In genomic region chr15:13130246-13130645, GRCm38 (mm10) we compare ENCODE assay signal across 25 mouse cellular contexts. TPM values are rescaled to one million over a fixed set of nuclear protein-coding genes. Genes with fewer than 3 reads are reported as not detected.
DNase-seq lines count a peak whose midpoint lies in the region; ATAC-seq and TF ChIP-seq lines count a peak whose summit lies in the region.
"Had no signal": no experiment of that assay in that cellular context is flagged by ENCODE, and none has a peak within 500 bp of the region (broad histone marks: within the 10 kb centered on the region; RNA-seq: fewer than 3 reads in every experiment).

No protein-coding gene starts in this region.

- H3K4me3 ChIP-seq in forebrain, embryonic 11.5 days (ENCODE audit: low read depth, low read length) = no peak overlapping the region
- H3K4me3 ChIP-seq in forebrain, postnatal 0 days (ENCODE audit: low read depth, low read length) = no peak overlapping the region
- H3K4me3 ChIP-seq in limb, embryonic 11.5 days (ENCODE audit: low read depth, low read length) = no peak overlapping the region
- H3K4me3 ChIP-seq in limb, embryonic 10.5 days = no peak overlapping the region
- no peak overlapping the region for H3K4me3 ChIP-seq in forebrain, embryonic 13.5 days
- H3K4me3 ChIP-seq in forebrain, embryonic 16.5 days (replicated peaks; ENCODE audit: low read length) = no peak overlapping the region
- H3K4me3 ChIP-seq: embryonic facial prominence, embryonic 10.5 days; embryonic facial prominence, embryonic 13.5 days; erythroblast, embryonic 14.5 days; gastrocnemius, adult 2 months; hindbrain, embryonic 12.5 days; hindbrain, embryonic 15.5 days; intestine, embryonic 15.5 days had no signal

- no peak overlapping the region for H3K4me2 ChIP-seq in forebrain, embryonic 11.5 days (ENCODE audit: low read depth, low read length, severe bottlenecking)
- H3K4me2 ChIP-seq in forebrain, postnatal 0 days (ENCODE audit: low read depth) = no peak overlapping the region
- no peak overlapping the region for H3K4me2 ChIP-seq in limb, embryonic 11.5 days (ENCODE audit: low read depth, severe bottlenecking)
- no peak overlapping the region for H3K4me2 ChIP-seq in forebrain, embryonic 13.5 days
- H3K4me2 ChIP-seq in forebrain, embryonic 16.5 days (ENCODE audit: low read length) = no peak overlapping the region
- H3K4me2 ChIP-seq: embryonic facial prominence, embryonic 13.5 days; heart, embryonic 11.5 days; hindbrain, embryonic 12.5 days; hindbrain, embryonic 15.5 days; intestine, embryonic 15.5 days had no signal

- H3K36me3 ChIP-seq in forebrain, embryonic 11.5 days (ENCODE audit: control insufficient read depth, insufficient read depth, low read length) = no peaks in the 10 kb centered on the region
- H3K36me3 ChIP-seq in forebrain, postnatal 0 days (ENCODE audit: insufficient read depth) = no peaks in the 10 kb centered on the region
- no peaks in the 10 kb centered on the region for H3K36me3 ChIP-seq in limb, embryonic 11.5 days (ENCODE audit: control insufficient read depth, insufficient read depth, low read length)
- H3K36me3 ChIP-seq in limb, embryonic 10.5 days = no peaks in the 10 kb centered on the region
- H3K36me3 ChIP-seq in forebrain, embryonic 13.5 days (ENCODE audit: poor library complexity, severe bottlenecking) = no peaks in the 10 kb centered on the region
- H3K36me3 ChIP-seq in forebrain, embryonic 16.5 days (ENCODE audit: control insufficient read depth, insufficient read depth) = no peaks in the 10 kb centered on the region
- H3K36me3 ChIP-seq: embryonic facial prominence, embryonic 13.5 days; hindbrain, embryonic 12.5 days; hindbrain, embryonic 15.5 days; intestine, embryonic 15.5 days had no signal

- DNase-seq in forebrain, embryonic 11.5 days (ENCODE audit: low spot score) = no peak
- DNase-seq in forebrain, postnatal 0 days = no peak
- DNase-seq in limb, embryonic 11.5 days (ENCODE audit: low spot score) = peak; percentile 17
- no peak for DNase-seq in limb, embryonic 10.5 days (ENCODE audit: low spot score)
- DNase-seq in adrenal gland, adult 8-10 months = no peak
- DNase-seq: adrenal gland, postnatal 14 days; cerebellum, adult 11 months; cerebellum, adult 2 months; cerebellum, adult 9-11 months; cerebellum, postnatal 36 days; embryo, embryonic 11 days; gastrocnemius, adult 2 months; gastrocnemius, postnatal 14 days; heart, adult 11 months had no signal

- WGBS in forebrain, embryonic 11.5 days = 65% methylated on average over 5 of the region's 5 CpGs
- WGBS in forebrain, postnatal 0 days = 30% methylated on average over 5 of the region's 5 CpGs
- whole genome bisulfite sequencing in limb, embryonic 11.5 days = 71% methylated on average over 5 of the region's 5 CpGs
- 81% methylated on average over 5 of the region's 5 CpGs for WGBS in limb, embryonic 10.5 days
- 47% methylated on average over 5 of the region's 5 CpGs for WGBS in forebrain, embryonic 13.5 days
- 33% methylated on average over 5 of the region's 5 CpGs for WGBS in forebrain, embryonic 16.5 days

- peak; percentile 60 for ATAC-seq in forebrain, embryonic 11.5 days (replicated peaks; ENCODE audit: low FRiP score)
- no peak for ATAC-seq in forebrain, postnatal 0 days
- no peak for ATAC-seq in limb, embryonic 11.5 days (ENCODE audit: insufficient number of reproducible peaks, low FRiP score, low TSS enrichment, low read depth)
- peak; percentile 34; the same call in 1 of the 2 replicates for ATAC-seq in forebrain, embryonic 13.5 days
- ATAC-seq in forebrain, embryonic 16.5 days = 0 out of 2 replicates have a peak, but pooled peaks have one; percentile 21
- ATAC-seq in activated CD4-positive, CD25-positive, alpha-beta regulatory T cell, adult 4 months = no peak
- ATAC-seq: intestine, embryonic 15.5 days had no signal

- no peak overlapping the region for H3K9ac ChIP-seq in forebrain, embryonic 11.5 days (ENCODE audit: low read length)
- no peak overlapping the region for H3K9ac ChIP-seq in forebrain, postnatal 0 days
- H3K9ac ChIP-seq in limb, embryonic 11.5 days (ENCODE audit: low read length) = no peak overlapping the region
- H3K9ac ChIP-seq in forebrain, embryonic 13.5 days = no peak overlapping the region
- no peak overlapping the region for H3K9ac ChIP-seq in forebrain, embryonic 16.5 days (replicated peaks; ENCODE audit: low read depth, low read length)
- H3K9ac ChIP-seq: embryonic facial prominence, embryonic 13.5 days; hindbrain, embryonic 12.5 days; hindbrain, embryonic 15.5 days; intestine, embryonic 15.5 days had no signal

- H3K27ac ChIP-seq in forebrain, embryonic 11.5 days (ENCODE audit: low read depth, low read length) = no peak overlapping the region
- H3K27ac ChIP-seq in forebrain, postnatal 0 days (ENCODE audit: low read depth, low read length) = no peak overlapping the region
- no peak overlapping the region for H3K27ac ChIP-seq in limb, embryonic 11.5 days (replicated peaks; ENCODE audit: low read depth, low read length)
- H3K27ac ChIP-seq in limb, embryonic 10.5 days = no peak overlapping the region
- no peak overlapping the region for H3K27ac ChIP-seq in forebrain, embryonic 13.5 days
- H3K27ac ChIP-seq in forebrain, embryonic 16.5 days (ENCODE audit: low read length) = no peak overlapping the region
- H3K27ac ChIP-seq: embryonic facial prominence, embryonic 10.5 days; embryonic facial prominence, embryonic 13.5 days; gastrocnemius, adult 2 months; hindbrain, embryonic 12.5 days; hindbrain, embryonic 15.5 days; intestine, embryonic 15.5 days had no signal

- H3K4me1 ChIP-seq in forebrain, embryonic 11.5 days (replicated peaks; ENCODE audit: control insufficient read depth, insufficient read depth, low read length) = no peaks in the 10 kb centered on the region
- no peaks in the 10 kb centered on the region for H3K4me1 ChIP-seq in forebrain, postnatal 0 days (ENCODE audit: insufficient read depth)
- H3K4me1 ChIP-seq in limb, embryonic 11.5 days (ENCODE audit: control insufficient read depth, insufficient read depth, low read length) = no peaks in the 10 kb centered on the region
- peaks cover 4% of the 10 kb centered on the region; the same call in 1 of the 2 replicates for H3K4me1 ChIP-seq in limb, embryonic 10.5 days
- H3K4me1 ChIP-seq in forebrain, embryonic 13.5 days = peaks cover 6% of the 10 kb centered on the region; the same call in 1 of the 2 replicates
- peaks cover 2% of the 10 kb centered on the region; the same call in 1 of the 2 replicates for H3K4me1 ChIP-seq in forebrain, embryonic 16.5 days (replicated peaks; ENCODE audit: control insufficient read depth, insufficient read depth, low read length)
- H3K4me1 ChIP-seq: embryonic facial prominence, embryonic 10.5 days; embryonic facial prominence, embryonic 13.5 days; hindbrain, embryonic 12.5 days; hindbrain, embryonic 15.5 days; intestine, embryonic 15.5 days had no signal

- H3K27me3 ChIP-seq in forebrain, embryonic 11.5 days (ENCODE audit: control insufficient read depth, insufficient read depth, low read length) = no peaks in the 10 kb centered on the region
- H3K27me3 ChIP-seq in forebrain, postnatal 0 days (ENCODE audit: insufficient read depth, low read length) = no peaks in the 10 kb centered on the region
- no peaks in the 10 kb centered on the region for H3K27me3 ChIP-seq in limb, embryonic 11.5 days (ENCODE audit: control insufficient read depth, insufficient read depth, low read length)
- no peaks in the 10 kb centered on the region for H3K27me3 ChIP-seq in limb, embryonic 10.5 days (ENCODE audit: low read depth, poor library complexity, severe bottlenecking)
- H3K27me3 ChIP-seq in forebrain, embryonic 13.5 days = no peaks in the 10 kb centered on the region
- H3K27me3 ChIP-seq in forebrain, embryonic 16.5 days (replicated peaks; ENCODE audit: control insufficient read depth, insufficient read depth, low read length) = no peaks in the 10 kb centered on the region
- H3K27me3 ChIP-seq: embryonic facial prominence, embryonic 13.5 days; hindbrain, embryonic 12.5 days; hindbrain, embryonic 15.5 days; intestine, embryonic 15.5 days had no signal

- 0 out of 2 replicates have a peak, but pooled peaks cover 3% of the 10 kb centered on the region for H3K9me3 ChIP-seq in forebrain, embryonic 11.5 days (ENCODE audit: control insufficient read depth, low read length)
- H3K9me3 ChIP-seq in forebrain, postnatal 0 days (ENCODE audit: low read length) = no peaks in the 10 kb centered on the region
- H3K9me3 ChIP-seq in limb, embryonic 11.5 days (ENCODE audit: control insufficient read depth, low read length) = no peaks in the 10 kb centered on the region
- no peaks in the 10 kb centered on the region for H3K9me3 ChIP-seq in limb, embryonic 10.5 days (replicated peaks)
- H3K9me3 ChIP-seq in forebrain, embryonic 13.5 days (replicated peaks) = no peaks in the 10 kb centered on the region
- no peaks in the 10 kb centered on the region for H3K9me3 ChIP-seq in forebrain, embryonic 16.5 days (ENCODE audit: control insufficient read depth, low read length)
- H3K9me3 ChIP-seq: embryonic facial prominence, embryonic 10.5 days; embryonic facial prominence, embryonic 13.5 days; hindbrain, embryonic 12.5 days; hindbrain, embryonic 15.5 days; intestine, embryonic 15.5 days had no signal

- TF ChIP-seq CTCF in forebrain, postnatal 0 days (IDR thresholded peaks at IDR 0.05; ENCODE audit: low read depth) = no peak

RNA-seq across cellular contexts. Expression of gene Cdh6, which starts 43.2 kb away (rescaled TPM):
- polyA plus RNA-seq in forebrain, embryonic 11.5 days (2014; fragmentation: Nextera tagmentation; extraction: Ambion mirVana) = 12.8 and 14.7 TPM in 2 replicates
- total RNA-seq in forebrain, postnatal 0 days (2014; rRNA removed) = 12.1 and 14.1 TPM in 2 replicates
- polyA plus RNA-seq in forebrain, postnatal 0 days (2015; fragmentation: Nextera tagmentation; extraction: Ambion mirVana) = 6.1 and 9.8 TPM in 2 replicates
- polyA plus RNA-seq in limb, embryonic 11.5 days (2014; fragmentation: Nextera tagmentation; extraction: Ambion mirVana) = 4.9 and 5.1 TPM in 2 replicates
- 4.7 and 5.5 TPM in 2 replicates for polyA plus RNA-seq in limb, embryonic 10.5 days (2016; fragmentation: Nextera tagmentation; extraction: Ambion mirVana)
- 9.1 TPM in 2 replicates for polyA plus RNA-seq in forebrain, embryonic 13.5 days (2015; fragmentation: Nextera tagmentation; extraction: Ambion mirVana)
- 10.4 and 11.5 TPM in 2 replicates for polyA plus RNA-seq in forebrain, embryonic 16.5 days (2015; fragmentation: Nextera tagmentation; extraction: Ambion mirVana)
- under 1 TPM in 1 of 2 experiments, not detected in 1; 0.29 TPM for polyA plus RNA-seq in activated CD4-positive, CD25-positive, alpha-beta regulatory T cell, adult 4 months (2017; shearing (Covaris generic))
- 10 to 100 TPM; 15.5 to 20.4 (median 17.0) TPM for total RNA-seq in adrenal gland, adult 8-10 months (2022)
- total RNA-seq: hematopoietic stem cell, adult 5-6 weeks had no signal
- polyA plus RNA-seq: erythroblast, embryonic 14.5 days had no signal

Comparison
In these comparisons a context has a peak if more than half of its experiments do, and no peak if none do; other contexts are left out.
1. ATAC-seq: peak in forebrain, embryonic 11.5 days (single experiment), forebrain, embryonic 13.5 days (single experiment) and forebrain, embryonic 16.5 days (single experiment); none in forebrain, postnatal 0 days (single experiment), limb, embryonic 11.5 days (single experiment) and activated CD4-positive, CD25-positive, alpha-beta regulatory T cell, adult 4 months (single experiment).